Mouse (Mus musculus) cerebellum, adult 18-20 months (tissue): ENCODE results near the gene Ptcd3.
"Not testable (repeated sequence)": the region's sequence is repeated elsewhere in the genome, so short reads cannot be mapped to it uniquely, and the experiment has no call there.

Experiments
- DNase-seq, 2 experiments: peaks; one replicate each; pipeline ENCODE4 v3.0.0; 2021

Ptcd3 gene

GRCm38 (mm10) chr6:71908481-71909381 lies at the start of gene Ptcd3, which contains the start of gene Polr1a:
Ptcd3 (minus strand) TSS chr6:71908750.
Polr1a (plus strand) TSS chr6:71909053.
- DNase-seq: peak; percentile 89 to 93

- DNase-seq: no peak
These were observed 42.6 kb upstream of the Ptcd3 start for GRCm38 (mm10) chr6:71951192-71951591.

- no peak for DNase-seq
These were observed 42.0 kb upstream of the Ptcd3 start for GRCm38 (mm10) chr6:71950592-71950991.

GRCm38 (mm10) chr6:71949721-71950120 lies 41.2 kb upstream of the Ptcd3 start:
- no peak for DNase-seq

GRCm38 (mm10) chr6:71946121-71946520 lies 37.6 kb upstream of the Ptcd3 start:
- DNase-seq: no peak

- no peak for DNase-seq
These were observed 36.6 kb upstream of the Ptcd3 start for GRCm38 (mm10) chr6:71945101-71945500.

- no peak for DNase-seq
These were observed 32.4 kb upstream of the Ptcd3 start for GRCm38 (mm10) chr6:71940912-71941311.

GRCm38 (mm10) chr6:71935737-71936136 lies 27.2 kb upstream of the Ptcd3 start:
- no peak for DNase-seq

- no peak for DNase-seq
These were observed 25.6 kb upstream of the Ptcd3 start for GRCm38 (mm10) chr6:71934081-71934556.

- DNase-seq: no peak
These were observed 23.8 kb upstream of the Ptcd3 start for GRCm38 (mm10) chr6:71932347-71932746.

- no peak for DNase-seq
These were observed 22.4 kb upstream of the Ptcd3 start for GRCm38 (mm10) chr6:71930830-71931437.

GRCm38 (mm10) chr6:71930053-71930452 lies 21.5 kb upstream of the Ptcd3 start:
- no peak for DNase-seq

- DNase-seq: peak; percentile 81 to 83
These were observed 19.4 kb upstream of the Ptcd3 start for GRCm38 (mm10) chr6:71927911-71928310.

- DNase-seq: not testable (repeated sequence)
These were observed 16.7 kb upstream of the Ptcd3 start for GRCm38 (mm10) chr6:71925233-71925632.

GRCm38 (mm10) chr6:71920752-71921151 lies 12.2 kb upstream of the Ptcd3 start:
- DNase-seq: no peak

- no peak for DNase-seq
These were observed 3.3 kb upstream of the Ptcd3 start for GRCm38 (mm10) chr6:71911686-71912450.

- peak in 1 of 2 experiments; percentile 15 for DNase-seq
These were observed 1.3 kb upstream of the Ptcd3 start for GRCm38 (mm10) chr6:71909840-71910239.

GRCm38 (mm10) chr6:71909384-71909783 lies 834 bp upstream of the Ptcd3 start:
- no peak for DNase-seq

- DNase-seq: no peak
These were observed 781 bp downstream of the Ptcd3 start for GRCm38 (mm10) chr6:71907702-71908235.

GRCm38 (mm10) chr6:71893263-71893662 lies 15.3 kb downstream of the Ptcd3 start:
- DNase-seq: no peak

GRCm38 (mm10) chr6:71877965-71878760 lies 30.4 kb downstream of the Ptcd3 start:
- DNase-seq: no peak

GRCm38 (mm10) chr6:71871396-71871795 lies 37.2 kb downstream of the Ptcd3 start:
- DNase-seq: no peak
